Mouse (Mus musculus): ENCODE data around the gene Henmt1. TPM values are rescaled to one million over a fixed set of nuclear protein-coding genes. Genes with fewer than 3 reads are reported as not detected.

Henmt1 gene
- polyA plus RNA-seq, 1 experiment from 2014 or later, result 1.0 TPM

- H3K4me2 ChIP-seq (ENCODE audit: low read depth, severe bottlenecking), result no peak overlapping the region
- no peak overlapping the region for H3K4me3 ChIP-seq (ENCODE audit: low read depth, low read length)
- DNase-seq (ENCODE audit: low spot score) (no peak), ATAC-seq (ENCODE audit: insufficient number of reproducible peaks, low FRiP score, low TSS enrichment, low read depth) (no peak)
- H3K36me3 ChIP-seq (ENCODE audit: control insufficient read depth, insufficient read depth, low read length), result no peaks in the 10 kb centered on the region
- no peaks in the 10 kb centered on the region for H3K27me3 ChIP-seq (ENCODE audit: control insufficient read depth, insufficient read depth, low read length)
- no peaks in the 10 kb centered on the region for H3K9me3 ChIP-seq (ENCODE audit: control insufficient read depth, low read length)
- H3K4me1 ChIP-seq (ENCODE audit: control insufficient read depth, insufficient read depth, low read length), result no peaks in the 10 kb centered on the region
- WGBS, result 95% methylated on average over 1 of the region's 1 CpGs
- no peak overlapping the region for H3K27ac ChIP-seq (replicated peaks; ENCODE audit: low read depth, low read length)
- H3K9ac ChIP-seq (ENCODE audit: low read length), result no peak overlapping the region
Observed at GRCm38 (mm10) chr3:108921822-108922221, 17.9 kb upstream of the Henmt1 start.

- Histone ChIP-seq H3K4me2 (ENCODE audit: low read depth, severe bottlenecking) (no peak overlapping the region), H3K4me1 (ENCODE audit: control insufficient read depth, insufficient read depth, low read length) (no peaks in the 10 kb centered on the region), H3K27ac (replicated peaks; ENCODE audit: low read depth, low read length) (no peak overlapping the region), H3K36me3 (ENCODE audit: control insufficient read depth, insufficient read depth, low read length) (no peaks in the 10 kb centered on the region), H3K9ac (ENCODE audit: low read length) (no peak overlapping the region), H3K9me3 (ENCODE audit: control insufficient read depth, low read length) (no peaks in the 10 kb centered on the region), H3K27me3 (ENCODE audit: control insufficient read depth, insufficient read depth, low read length) (no peaks in the 10 kb centered on the region), H3K4me3 (ENCODE audit: low read depth, low read length) (no peak overlapping the region)
- ATAC-seq (ENCODE audit: insufficient number of reproducible peaks, low FRiP score, low TSS enrichment, low read depth) (no peak), DNase-seq (ENCODE audit: low spot score) (no peak)
- WGBS, result 88% methylated on average over 4 of the region's 4 CpGs
Observed at GRCm38 (mm10) chr3:108925677-108926076, 14.0 kb upstream of the Henmt1 start.

- WGBS, result 69% methylated on average over 1 of the region's 1 CpGs
- Histone ChIP-seq H3K27ac (replicated peaks; ENCODE audit: low read depth, low read length) (no peak overlapping the region), H3K4me1 (ENCODE audit: control insufficient read depth, insufficient read depth, low read length) (no peaks in the 10 kb centered on the region), H3K4me3 (ENCODE audit: low read depth, low read length) (no peak overlapping the region), H3K9ac (ENCODE audit: low read length) (no peak overlapping the region), H3K9me3 (ENCODE audit: control insufficient read depth, low read length) (no peaks in the 10 kb centered on the region), H3K36me3 (ENCODE audit: control insufficient read depth, insufficient read depth, low read length) (no peaks in the 10 kb centered on the region), H3K27me3 (ENCODE audit: control insufficient read depth, insufficient read depth, low read length) (no peaks in the 10 kb centered on the region), H3K4me2 (ENCODE audit: low read depth, severe bottlenecking) (no peak overlapping the region)
- ATAC-seq (ENCODE audit: insufficient number of reproducible peaks, low FRiP score, low TSS enrichment, low read depth), result no peak
- no peak for DNase-seq (ENCODE audit: low spot score)
Observed at GRCm38 (mm10) chr3:108926308-108926707, 13.4 kb upstream of the Henmt1 start.

GRCm38 (mm10) chr3:108933557-108933956, 6.1 kb upstream of the Henmt1 start:
- H3K27ac ChIP-seq (replicated peaks; ENCODE audit: low read depth, low read length), result no peak overlapping the region
- no peak overlapping the region for H3K4me3 ChIP-seq (ENCODE audit: low read depth, low read length)
- H3K9ac ChIP-seq (ENCODE audit: low read length), result no peak overlapping the region
- DNase-seq (ENCODE audit: low spot score) (no peak), ATAC-seq (ENCODE audit: insufficient number of reproducible peaks, low FRiP score, low TSS enrichment, low read depth) (no peak)
- H3K4me2 ChIP-seq (ENCODE audit: low read depth, severe bottlenecking), result no peak overlapping the region
- no peaks in the 10 kb centered on the region for H3K27me3 ChIP-seq (ENCODE audit: control insufficient read depth, insufficient read depth, low read length)
- no peaks in the 10 kb centered on the region for H3K36me3 ChIP-seq (ENCODE audit: control insufficient read depth, insufficient read depth, low read length)
- 89% methylated on average over 6 of the region's 6 CpGs for WGBS
- no peaks in the 10 kb centered on the region for H3K4me1 ChIP-seq (ENCODE audit: control insufficient read depth, insufficient read depth, low read length)
- H3K9me3 ChIP-seq (ENCODE audit: control insufficient read depth, low read length), result no peaks in the 10 kb centered on the region

- Histone ChIP-seq H3K9ac (ENCODE audit: low read length) (no peak overlapping the region), H3K4me2 (ENCODE audit: low read depth, severe bottlenecking) (no peak overlapping the region), H3K4me1 (ENCODE audit: control insufficient read depth, insufficient read depth, low read length) (no peaks in the 10 kb centered on the region), H3K27ac (replicated peaks; ENCODE audit: low read depth, low read length) (no peak overlapping the region), H3K36me3 (ENCODE audit: control insufficient read depth, insufficient read depth, low read length) (no peaks in the 10 kb centered on the region), H3K9me3 (ENCODE audit: control insufficient read depth, low read length) (no peaks in the 10 kb centered on the region), H3K27me3 (ENCODE audit: control insufficient read depth, insufficient read depth, low read length) (no peaks in the 10 kb centered on the region), H3K4me3 (ENCODE audit: low read depth, low read length) (no peak overlapping the region)
- DNase-seq (ENCODE audit: low spot score), result no peak
- WGBS, result 88% methylated on average over 5 of the region's 5 CpGs
- no peak for ATAC-seq (ENCODE audit: insufficient number of reproducible peaks, low FRiP score, low TSS enrichment, low read depth)
Observed at GRCm38 (mm10) chr3:108938691-108939090, 982 bp upstream of the Henmt1 start.

- ATAC-seq (ENCODE audit: insufficient number of reproducible peaks, low FRiP score, low TSS enrichment, low read depth), result peak; percentile 65; the same call in 1 of the 2 replicates
- peak; percentile 52 for DNase-seq (ENCODE audit: low spot score)
- no peaks in the 10 kb centered on the region for H3K27me3 ChIP-seq (ENCODE audit: control insufficient read depth, insufficient read depth, low read length)
- no peaks in the 10 kb centered on the region for H3K36me3 ChIP-seq (ENCODE audit: control insufficient read depth, insufficient read depth, low read length)
- 51% methylated on average over 46 of the region's 59 CpGs for WGBS
- no peak within 1 kb of the TSS for H3K27ac ChIP-seq (replicated peaks; ENCODE audit: low read depth, low read length)
- H3K9ac ChIP-seq (ENCODE audit: low read length), result no peak within 1 kb of the TSS
- H3K9me3 ChIP-seq (ENCODE audit: control insufficient read depth, low read length), result no peaks in the 10 kb centered on the region
- H3K4me1 ChIP-seq (ENCODE audit: control insufficient read depth, insufficient read depth, low read length), result no peaks in the 10 kb centered on the region
- H3K4me3 ChIP-seq (ENCODE audit: low read depth, low read length), result peak within 1 kb of the TSS; percentile 14; the same call in 1 of the 2 replicates
- peak within 1 kb of the TSS; percentile 40 for H3K4me2 ChIP-seq (ENCODE audit: low read depth, severe bottlenecking)
Observed at GRCm38 (mm10) chr3:108940001-108940633, 444 bp downstream of the Henmt1 start, which contains the start of gene Gm9857. Gene Gm9857, minus strand, starts transcription at chr3:108940445.

GRCm38 (mm10) chr3:108940996-108941395, 1.3 kb downstream of the Henmt1 start:
- H3K9ac ChIP-seq (ENCODE audit: low read length), result no peak overlapping the region
- H3K27me3 ChIP-seq (ENCODE audit: control insufficient read depth, insufficient read depth, low read length), result no peaks in the 10 kb centered on the region
- H3K4me1 ChIP-seq (ENCODE audit: control insufficient read depth, insufficient read depth, low read length), result no peaks in the 10 kb centered on the region
- DNase-seq (ENCODE audit: low spot score), result no peak
- no peak overlapping the region for H3K4me3 ChIP-seq (ENCODE audit: low read depth, low read length)
- no peaks in the 10 kb centered on the region for H3K9me3 ChIP-seq (ENCODE audit: control insufficient read depth, low read length)
- no peak overlapping the region for H3K4me2 ChIP-seq (ENCODE audit: low read depth, severe bottlenecking)
- no peak for ATAC-seq (ENCODE audit: insufficient number of reproducible peaks, low FRiP score, low TSS enrichment, low read depth)
- WGBS, result 87% methylated on average over 10 of the region's 10 CpGs
- no peaks in the 10 kb centered on the region for H3K36me3 ChIP-seq (ENCODE audit: control insufficient read depth, insufficient read depth, low read length)
- H3K27ac ChIP-seq (replicated peaks; ENCODE audit: low read depth, low read length), result no peak overlapping the region

GRCm38 (mm10) chr3:108957976-108958375, 18.3 kb downstream of the Henmt1 start:
- no peak overlapping the region for H3K4me3 ChIP-seq (ENCODE audit: low read depth, low read length)
- H3K9ac ChIP-seq (ENCODE audit: low read length), result no peak overlapping the region
- ATAC-seq (ENCODE audit: insufficient number of reproducible peaks, low FRiP score, low TSS enrichment, low read depth) (no peak), DNase-seq (ENCODE audit: low spot score) (no peak)
- H3K36me3 ChIP-seq (ENCODE audit: control insufficient read depth, insufficient read depth, low read length), result no peaks in the 10 kb centered on the region
- H3K4me1 ChIP-seq (ENCODE audit: control insufficient read depth, insufficient read depth, low read length), result no peaks in the 10 kb centered on the region
- no peak overlapping the region for H3K4me2 ChIP-seq (ENCODE audit: low read depth, severe bottlenecking)
- no peaks in the 10 kb centered on the region for H3K27me3 ChIP-seq (ENCODE audit: control insufficient read depth, insufficient read depth, low read length)
- H3K9me3 ChIP-seq (ENCODE audit: control insufficient read depth, low read length), result no peaks in the 10 kb centered on the region
- no peak overlapping the region for H3K27ac ChIP-seq (replicated peaks; ENCODE audit: low read depth, low read length)

All from limb, embryonic 11.5 days (tissue).